Mouse (Mus musculus) forebrain, embryonic 15.5 days (tissue): ENCODE measurements at regions not wholly inside any gene's neighbourhood (a gene's known extent, or its start where the extent isn't known, plus 50 kb on each side); places are given as distances from the start of the nearest gene placed in this dataset.

ENCODE experiments used
- ATAC-seq: fragments of 200-750 bp; cut with Nextera tagmentation; replicated peaks from 2 replicates; pipeline ENCODE4 v1.8.0; 2017; ENCODE audit warnings: mild to moderate bottlenecking, moderate TSS enrichment, moderate library complexity
- H3K27ac ChIP-seq: fragments of 300-500 bp; sonication (generic); replicated peaks from 2 replicates; pipeline ENCODE4 v1.5.1; 2015; ENCODE audit warnings: mild to moderate bottlenecking, inconsistent platforms
- H3K27me3 ChIP-seq: fragments of 300-500 bp; sonication (generic); 2 replicates; pipeline ENCODE4 v1.6.1; 2015; ENCODE audit warnings: inconsistent platforms
- H3K36me3 ChIP-seq: fragments of 300-500 bp; sonication (generic); 2 replicates; pipeline ENCODE4 v1.6.1; 2015; ENCODE audit warnings: mild to moderate bottlenecking, inconsistent platforms
- H3K4me1 ChIP-seq: fragments of 300-500 bp; sonication (generic); 2 replicates; pipeline ENCODE4 v1.6.1; 2015; ENCODE audit warnings: inconsistent platforms
- H3K4me2 ChIP-seq: fragments of 300-500 bp; sonication (generic); replicated peaks from 2 replicates; pipeline ENCODE4 v1.6.1; 2015; ENCODE audit warnings: mild to moderate bottlenecking, inconsistent platforms
- H3K4me3 ChIP-seq: fragments of 300-500 bp; sonication (generic); 2 replicates; pipeline ENCODE4 v1.5.1; 2015; ENCODE audit warnings: mild to moderate bottlenecking, inconsistent platforms
- H3K9ac ChIP-seq: fragments of 300-500 bp; sonication (generic); replicated peaks from 2 replicates; pipeline ENCODE4 v1.6.1; 2015; ENCODE audit warnings: mild to moderate bottlenecking, inconsistent platforms
- H3K9me3 ChIP-seq: fragments of 300-500 bp; sonication (generic); 2 replicates; pipeline ENCODE4 v1.6.1; 2016; ENCODE audit warnings: inconsistent platforms
- WGBS: fragments of 180-500 bp; shearing (Covaris S2); methylation state at CpG from one replicate; pipeline ENCODE4 v1.1.7; 2015; ENCODE audit warnings: mixed read lengths; 5-methylcytosine and 5-hydroxymethylcytosine counted together

DNA sequence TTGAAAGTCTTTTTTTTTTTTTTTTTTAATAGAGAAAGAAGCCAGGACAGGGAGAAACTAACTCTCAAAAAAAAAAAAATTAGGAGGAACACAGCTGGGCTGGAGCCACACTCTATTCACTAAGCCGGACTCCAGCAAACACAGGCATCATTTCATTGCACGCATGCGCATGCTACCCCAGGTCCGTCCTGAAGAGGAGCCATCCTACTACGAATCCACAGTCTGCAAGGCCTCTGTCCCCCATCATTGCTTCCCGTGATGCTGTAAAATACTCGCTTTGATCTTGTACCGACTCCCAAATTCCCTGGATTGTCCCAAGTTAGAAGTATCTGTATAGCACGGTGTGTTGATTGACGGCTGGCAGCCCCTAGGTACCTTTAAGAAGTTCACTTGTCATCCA, 351.7 kb downstream of the Zfp536 start:
- Histone ChIP-seq H3K4me3 (no peak overlapping the region), H3K4me1 (no peaks in the 10 kb centered on the region), H3K9ac (no peak overlapping the region), H3K27ac (no peak overlapping the region), H3K27me3 (no peaks in the 10 kb centered on the region), H3K9me3 (no peaks in the 10 kb centered on the region), H3K4me2 (no peak overlapping the region), H3K36me3 (no peaks in the 10 kb centered on the region)
- no peak for ATAC-seq
- 82% methylated on average over 10 of the region's 10 CpGs for WGBS
